Mouse (Mus musculus) subcutaneous adipose tissue, adult 2 months (tissue): ENCODE data around the gene Mettl21a. TPM values are rescaled to one million over a fixed set of nuclear protein-coding genes. Genes with fewer than 3 reads are reported as not detected.

Experiments used
- polyA plus RNA-seq: library from polyadenylated mRNA; depleted of rRNA; stranded (reverse); fragments of >200 nt; gene quantifications from 2 replicates; pipeline ENCODE4 v1.2.3, GENCODE M21; 2012; ENCODE audit warnings: low replicate concordance; rRNA removed

The Mettl21a gene
- polyA plus RNA-seq: 15.7 and 18.3 TPM in 2 replicates

GRCm38 (mm10) chr1:64616881-64617714, at the start of gene Mettl21a:
Mettl21a (minus strand) TSS chr1:64617242.

Other genes starting within 250 kb of the Mettl21a start
- gene Creb1, start 84.6 kb downstream of the Mettl21a start, polyA plus RNA-seq: 13.4 and 21.3 TPM in 2 replicates
- gene Ccnyl1, start 73.2 kb upstream of the Mettl21a start, polyA plus RNA-seq: 16.3 and 32.7 TPM in 2 replicates
- gene Fzd5, start 120.5 kb upstream of the Mettl21a start, polyA plus RNA-seq: 4.6 and 8.6 TPM in 2 replicates